Mouse (Mus musculus): ENCODE measurements around the gene Phykpl.

- no peak for TF ChIP-seq CTCF (IDR thresholded peaks at IDR 0.05; ENCODE audit: borderline replicate concordance, extremely low read depth, insufficient read depth, insufficient read length)
- TF ChIP-seq POLR2A (IDR thresholded peaks at IDR 0.05; ENCODE audit: borderline replicate concordance, extremely low read depth, insufficient read depth, insufficient read length, poor library complexity, severe bottlenecking): no peak
Measured at GRCm38 (mm10) chr11:51635127-51635524, 50.6 kb downstream of the Phykpl start.

Measured in brain, embryonic 14.5 days (tissue).